ENCODE assay signal across 8 mouse cellular contexts in genomic region chr14:57797991-57798931, GRCm38 (mm10). TPM values are rescaled to one million over a fixed set of nuclear protein-coding genes. Genes with fewer than 3 reads are reported as not detected.
DNase-seq lines count a peak whose midpoint lies in the region; ATAC-seq lines count a peak whose summit lies in the region.

Gene Sap18, plus strand, starts transcription at chr14:57798180.

- H3K4me2 ChIP-seq in forebrain, embryonic 14.5 days (ENCODE audit: low read length) = peak within 1 kb of the TSS; percentile 82
- peak within 1 kb of the TSS; percentile 69 for H3K4me2 ChIP-seq in neural tube, embryonic 15.5 days

- peaks cover 11% of the 10 kb centered on the region for H3K4me1 ChIP-seq in forebrain, embryonic 14.5 days (ENCODE audit: control insufficient read depth, insufficient read depth, low read length)
- H3K4me1 ChIP-seq in neural tube, embryonic 15.5 days = peaks cover 20% of the 10 kb centered on the region

- H3K27me3 ChIP-seq in forebrain, embryonic 14.5 days (replicated peaks; ENCODE audit: control insufficient read depth, insufficient read depth, low read length) = no peaks in the 10 kb centered on the region
- H3K27me3 ChIP-seq in neural tube, embryonic 15.5 days (replicated peaks) = no peaks in the 10 kb centered on the region

- H3K9ac ChIP-seq in forebrain, embryonic 14.5 days (ENCODE audit: low read length) = peak within 1 kb of the TSS; percentile 83
- H3K9ac ChIP-seq in neural tube, embryonic 15.5 days (replicated peaks) = peak within 1 kb of the TSS; percentile 81

- under 1% methylated on average over 99 of the region's 99 CpGs for WGBS in forebrain, embryonic 14.5 days
- WGBS in neural tube, embryonic 15.5 days = under 1% methylated on average over 94 of the region's 99 CpGs

- peak; percentile 98 for ATAC-seq in forebrain, embryonic 14.5 days
- peak; percentile 99 for ATAC-seq in neural tube, embryonic 15.5 days (ENCODE audit: low FRiP score)

- DNase-seq in ES-CJ7 (ENCODE audit: low read depth, low spot score) = peak; percentile 99
- DNase-seq in cerebellum, adult 11 months = peak; percentile 98
- peak; percentile 100 for DNase-seq in forebrain, embryonic 14.5 days (ENCODE audit: low spot score)
- peak; percentile 96 for DNase-seq in heart, postnatal 14 days
- DNase-seq in layer of hippocampus, adult 11-12 months (ENCODE audit: low spot score) = peak; percentile 99
- peak; percentile 98 to 99 for DNase-seq in lung, adult 18-20 months
- peak; percentile 98 for DNase-seq in testis, postnatal 14 days (ENCODE audit: low spot score)

- peak within 1 kb of the TSS; percentile 82 for H3K4me3 ChIP-seq in forebrain, embryonic 14.5 days (ENCODE audit: low read depth, low read length)
- H3K4me3 ChIP-seq in neural tube, embryonic 15.5 days (replicated peaks) = peak within 1 kb of the TSS; percentile 84

- peaks cover 24% of the 10 kb centered on the region for H3K36me3 ChIP-seq in forebrain, embryonic 14.5 days (ENCODE audit: control insufficient read depth, insufficient read depth, low read length)
- peaks cover 14% of the 10 kb centered on the region for H3K36me3 ChIP-seq in neural tube, embryonic 15.5 days

- H3K9me3 ChIP-seq in forebrain, embryonic 14.5 days (replicated peaks; ENCODE audit: control insufficient read depth, low read length) = no peaks in the 10 kb centered on the region
- no peaks in the 10 kb centered on the region for H3K9me3 ChIP-seq in neural tube, embryonic 15.5 days (replicated peaks)

- intact Hi-C loops in heart, postnatal 14 days (cut with DNase I) = loop anchor here (2.0 to 5.0 kb wide), 4 partner anchors 29 to 116 kb away; partner anchors contain the start of genes Mrpl57 and Ska3

- H3K27ac ChIP-seq in forebrain, embryonic 14.5 days (ENCODE audit: low read depth, low read length) = peak within 1 kb of the TSS; percentile 65
- peak within 1 kb of the TSS; percentile 80 for H3K27ac ChIP-seq in neural tube, embryonic 15.5 days (replicated peaks)

RNA-seq across cellular contexts. Expression of gene Sap18, which starts in this region (rescaled TPM):
- polyA plus RNA-seq in forebrain, embryonic 14.5 days (2014; fragmentation: Nextera tagmentation; extraction: Ambion mirVana) = 21.1 and 31.7 TPM in 2 replicates
- 10 to 100 TPM; 61.1 to 70.6 TPM for total RNA-seq in heart, postnatal 14 days (2021)
- polyA plus RNA-seq in neural tube, embryonic 15.5 days (2015; fragmentation: Nextera tagmentation; extraction: Ambion mirVana) = 26.5 and 28.7 TPM in 2 replicates

Comparison
In these comparisons a context has a peak if more than half of its experiments do, and no peak if none do; other contexts are left out.
1. Peak in every context shown above with its lines: DNase-seq, ATAC-seq, H3K4me3 ChIP-seq and H3K27ac ChIP-seq.